Mouse (Mus musculus) gastrocnemius, adult 18-20 months (tissue): ENCODE results near the gene Eif4enif1. TPM values are rescaled to one million over a fixed set of nuclear protein-coding genes. Genes with fewer than 3 reads are reported as not detected.
"Not testable (repeated sequence)": the region's sequence is repeated elsewhere in the genome, so short reads cannot be mapped to it uniquely, and the experiment has no call there.

ENCODE experiments used
- DNase-seq: peaks from one replicate; pipeline ENCODE4 v3.0.0; 2021; ENCODE audit warnings: low spot score
- total RNA-seq, 2 experiments: library from RNA; stranded (reverse); gene quantifications; 2 replicates each; pipeline ENCODE4 v1.2.3; 2021

The Eif4enif1 gene
- total RNA-seq, 2 experiments from 2014 or later = 32.9 to 38.2 TPM

DNA sequence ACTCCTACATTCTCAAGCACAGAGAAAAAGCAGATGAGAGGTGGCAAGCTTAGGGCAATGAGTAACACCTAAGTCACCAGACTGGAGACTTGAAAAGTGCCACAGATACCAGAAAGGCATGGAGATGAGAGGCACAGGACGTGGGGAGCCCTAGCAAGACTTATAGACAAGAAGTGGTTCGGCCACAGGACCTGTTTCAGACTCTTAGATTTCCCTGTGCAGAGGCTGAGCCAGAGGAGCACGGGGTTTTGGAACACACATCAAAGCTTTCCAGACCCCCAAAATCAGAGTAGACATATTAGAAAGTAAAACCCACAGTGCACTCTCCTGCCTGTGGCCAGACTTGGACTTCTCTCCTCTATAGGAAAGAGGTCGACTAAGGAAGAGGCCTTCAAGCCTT, 20.9 kb upstream of the Eif4enif1 start:
- peak; percentile 83 for DNase-seq

- DNase-seq = not testable (repeated sequence)
Measured at GRCm38 (mm10) chr11:3181971-3182370, 20.2 kb upstream of the Eif4enif1 start.

GRCm38 (mm10) chr11:3182707-3183106, 19.5 kb upstream of the Eif4enif1 start:
- peak; percentile 40 for DNase-seq

DNA sequence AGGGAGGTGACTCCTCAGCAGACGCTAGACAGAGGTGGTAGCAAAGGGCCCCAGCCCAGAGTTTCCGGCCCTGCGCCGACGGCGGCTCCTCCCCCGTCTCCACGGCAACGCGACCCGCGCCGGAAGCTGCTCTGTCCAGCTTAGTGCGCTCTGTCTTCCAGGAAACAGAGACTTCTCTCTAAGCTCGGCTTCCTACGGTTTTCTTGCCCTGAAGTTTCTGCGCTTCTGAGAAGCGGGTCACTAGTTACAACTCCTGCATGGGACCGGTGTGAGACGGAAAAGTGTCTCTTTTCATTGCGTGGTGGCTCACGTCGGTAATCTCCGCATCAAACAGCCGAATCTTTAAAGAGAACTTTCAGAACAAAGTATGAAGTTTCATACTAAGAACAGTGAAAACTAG, 8.8 kb upstream of the Eif4enif1 start, which contains the start of gene Sfi1:
Gene Sfi1 (minus strand): TSS at position 101 of the 400 bp plus-strand sequence.
- no peak for DNase-seq

- not testable (repeated sequence) for DNase-seq
Measured at GRCm38 (mm10) chr11:3200636-3201035, 1.6 kb upstream of the Eif4enif1 start.

DNA sequence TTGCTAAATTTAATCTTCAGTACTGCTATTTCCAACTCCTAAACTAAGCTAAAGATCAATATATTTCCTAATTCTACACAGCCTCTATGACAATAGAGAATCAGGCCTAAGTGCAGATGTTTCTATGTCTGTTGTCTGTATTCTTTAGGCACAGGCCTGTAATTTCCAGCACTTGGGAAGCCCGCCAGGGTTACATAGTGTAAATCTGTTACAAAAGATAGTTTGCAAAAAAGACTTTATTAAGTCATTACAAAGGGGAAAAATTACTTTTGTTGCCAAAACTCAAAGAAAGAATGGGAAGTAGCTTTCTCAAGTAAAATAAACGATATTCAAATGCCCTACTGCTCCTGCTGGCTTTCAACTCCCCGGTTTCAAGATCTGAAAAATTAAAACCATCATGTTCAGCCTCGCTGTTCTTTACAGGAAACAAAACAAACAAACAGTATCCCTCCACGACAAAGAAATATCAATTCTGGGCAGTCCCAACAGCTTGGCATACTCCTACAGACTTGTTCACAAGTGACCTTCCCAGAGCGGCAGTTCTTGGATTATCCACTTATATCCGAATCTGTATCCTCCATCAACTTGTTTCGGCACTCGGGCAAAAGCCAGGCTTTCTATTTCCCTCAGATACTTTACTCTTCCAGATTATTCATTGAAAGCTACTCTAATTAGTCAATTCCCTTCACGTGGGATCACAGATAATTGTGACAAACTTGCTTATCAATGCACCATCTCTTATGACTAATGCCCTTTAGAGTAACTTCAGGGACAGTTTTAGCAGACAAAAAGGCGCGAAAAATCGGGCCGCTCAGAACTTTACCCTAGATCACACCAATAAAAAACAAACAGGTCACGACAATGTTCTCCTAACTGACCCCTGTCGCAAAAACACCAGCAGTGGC, 614 bp upstream of the Eif4enif1 start:
- DNase-seq = peak; percentile 5

DNA sequence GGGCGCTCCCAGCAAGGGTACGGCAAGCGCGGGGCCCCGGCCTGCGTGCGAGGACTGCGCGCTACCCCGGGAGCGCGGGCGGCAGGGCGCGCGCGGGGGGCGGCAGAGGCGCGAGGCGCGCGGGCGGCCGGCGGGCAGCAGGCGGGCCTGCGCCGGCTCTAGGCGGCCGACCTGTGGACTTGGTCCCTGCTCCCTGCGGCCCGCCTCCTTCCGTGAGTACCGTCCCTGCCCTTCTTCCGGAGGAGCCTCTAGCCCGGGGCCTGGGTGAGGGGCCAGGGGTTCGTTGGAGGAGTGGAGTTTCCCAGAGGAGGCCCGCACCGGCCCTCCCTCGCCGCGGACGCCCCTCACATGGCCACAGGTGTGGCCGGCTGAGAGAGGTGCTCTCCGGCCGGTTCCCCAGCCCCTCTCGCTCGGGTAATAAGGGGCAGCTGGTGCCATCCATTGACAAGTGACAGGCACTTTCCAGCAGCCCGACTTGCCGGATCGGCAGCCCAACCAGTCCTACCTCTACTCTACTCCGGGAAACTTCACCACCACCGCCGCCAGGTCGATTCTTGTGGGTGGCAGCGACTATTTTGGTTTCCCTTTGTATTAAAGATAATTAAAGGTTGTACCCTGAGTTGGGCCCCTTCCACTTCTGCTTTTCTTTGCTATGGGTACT, 719 bp downstream of the Eif4enif1 start:
- peak; percentile 40 for DNase-seq

- DNase-seq = no peak
Measured at GRCm38 (mm10) chr11:3203771-3204170, 1.6 kb downstream of the Eif4enif1 start.

GRCm38 (mm10) chr11:3205207-3205606, 3.0 kb downstream of the Eif4enif1 start:
- DNase-seq = no peak

- DNase-seq = no peak
Measured at GRCm38 (mm10) chr11:3206783-3207182, 4.6 kb downstream of the Eif4enif1 start.

GRCm38 (mm10) chr11:3212526-3212925, 10.3 kb downstream of the Eif4enif1 start:
- DNase-seq = no peak

GRCm38 (mm10) chr11:3223105-3223504, 20.9 kb downstream of the Eif4enif1 start:
- DNase-seq = no peak

DNA sequence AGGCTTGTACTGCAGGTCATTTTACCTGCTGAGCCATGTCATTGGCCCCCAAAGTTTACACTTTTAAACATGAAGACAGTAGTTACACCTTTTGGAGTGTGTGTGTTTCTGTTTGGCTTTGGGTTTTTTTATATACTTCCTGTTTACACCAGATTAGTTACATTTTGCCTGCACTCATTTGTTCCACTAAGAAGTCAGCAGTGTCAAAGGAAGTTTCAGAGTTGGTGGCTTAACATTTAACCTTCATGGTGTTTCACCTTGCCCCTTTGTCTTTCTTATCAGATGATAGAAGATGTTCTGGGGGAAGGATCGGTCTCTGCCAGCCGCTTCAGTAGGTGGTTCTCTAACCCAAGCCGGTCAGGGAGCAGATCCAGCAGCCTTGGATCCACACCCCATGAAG, 24.9 kb downstream of the Eif4enif1 start:
- DNase-seq = no peak

- no peak for DNase-seq
Measured at GRCm38 (mm10) chr11:3232248-3232647, 30.1 kb downstream of the Eif4enif1 start.

GRCm38 (mm10) chr11:3233704-3234103, 31.5 kb downstream of the Eif4enif1 start:
- DNase-seq = no peak

DNA sequence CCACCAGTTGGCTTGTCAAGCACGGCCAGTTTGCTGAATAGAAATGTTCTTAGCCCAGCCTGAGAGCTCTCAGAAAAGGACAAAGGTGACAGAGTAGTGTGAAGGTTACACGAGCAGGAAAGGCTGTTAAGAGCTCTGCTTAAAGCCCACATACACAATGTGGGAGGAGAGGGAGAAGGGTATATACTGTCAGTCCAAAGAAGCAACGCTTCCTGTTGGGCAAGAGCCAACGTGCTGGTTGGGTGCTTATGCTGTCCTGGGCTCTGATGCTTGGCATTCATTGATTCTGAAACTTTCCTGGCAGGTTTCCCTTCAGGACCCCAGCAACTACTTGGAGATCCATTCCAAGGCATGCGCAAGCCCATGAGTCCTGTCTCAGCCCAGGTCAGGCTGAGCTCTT, 33.1 kb downstream of the Eif4enif1 start:
- no peak for DNase-seq

DNA sequence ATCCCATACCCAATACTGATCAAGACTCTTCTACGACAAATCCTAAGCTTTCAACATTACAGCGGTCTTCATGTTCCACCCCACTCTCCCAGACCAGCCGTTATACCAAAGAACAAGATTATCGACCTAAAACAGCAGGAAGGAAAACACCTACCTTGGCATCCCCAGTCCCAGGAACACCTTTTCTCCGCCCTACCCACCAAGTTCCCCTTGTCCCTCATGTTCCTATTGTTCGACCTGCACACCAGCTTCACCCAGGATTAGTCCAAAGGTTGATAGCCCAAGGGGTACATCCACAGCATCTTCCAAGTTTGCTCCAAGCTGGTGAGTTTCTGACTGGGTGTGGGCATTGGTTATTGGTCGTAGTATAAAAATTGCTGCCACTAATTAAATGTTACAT, 40.2 kb downstream of the Eif4enif1 start:
- no peak for DNase-seq

- no peak for DNase-seq
Measured at GRCm38 (mm10) chr11:3243771-3244170, 41.6 kb downstream of the Eif4enif1 start.

- DNase-seq = peak; percentile 24
Measured at GRCm38 (mm10) chr11:3247387-3247786, 45.2 kb downstream of the Eif4enif1 start.

DNA sequence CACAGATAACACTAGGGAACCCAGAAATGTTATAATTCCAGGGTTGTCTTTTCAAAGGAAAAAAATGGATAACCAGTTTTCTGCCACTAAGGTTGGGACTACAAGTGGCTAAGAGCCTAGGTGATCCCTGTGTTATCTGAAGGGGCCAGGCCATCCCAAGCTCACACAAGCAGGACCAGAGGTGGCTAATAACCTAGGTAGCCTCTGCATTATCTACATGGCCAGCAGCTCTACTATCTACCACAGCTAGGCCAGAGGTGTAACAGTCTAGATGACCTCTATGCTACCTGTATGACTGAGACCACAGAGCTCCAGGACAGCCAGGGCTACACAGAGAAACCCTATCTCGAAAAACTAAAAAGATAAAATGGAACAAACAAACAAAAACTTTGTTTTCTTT, 57.3 kb downstream of the Eif4enif1 start:
- no peak for DNase-seq

DNA sequence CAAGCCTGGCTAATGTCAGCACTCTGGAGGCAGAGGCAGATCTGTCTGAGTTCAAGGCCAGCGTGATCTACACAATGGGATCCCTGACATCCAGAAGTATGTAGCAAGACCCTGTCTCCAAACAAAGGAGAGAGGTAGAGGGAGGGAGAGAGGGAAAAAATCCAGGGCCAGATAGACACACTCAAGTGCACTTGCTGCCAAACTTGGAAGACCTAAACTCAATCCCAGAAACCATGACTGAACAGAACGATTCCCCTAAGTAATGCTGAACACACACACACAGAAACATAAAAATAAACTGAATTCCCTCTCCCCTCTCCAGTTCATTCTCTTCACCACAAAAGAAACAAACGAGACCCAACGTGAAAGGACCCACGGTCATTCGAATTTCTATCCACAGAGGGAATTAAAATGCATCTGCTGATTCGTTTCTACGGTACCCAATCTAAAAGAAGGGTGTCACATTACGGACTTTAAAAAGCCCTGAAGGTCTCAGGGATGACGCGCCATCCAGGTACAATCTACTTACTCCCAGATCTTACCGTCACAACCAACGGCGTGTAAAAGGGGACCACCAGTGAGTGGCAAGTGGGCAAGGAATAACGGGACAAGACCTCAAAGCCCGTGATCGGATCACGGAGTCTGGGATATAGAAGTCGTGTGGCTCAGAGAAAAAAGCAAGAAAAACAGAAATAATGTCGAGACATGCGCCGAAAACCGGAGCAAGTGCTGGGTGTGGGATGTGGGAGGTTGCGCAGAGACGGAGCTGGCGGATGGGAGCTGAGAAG, 63.3 kb downstream of the Eif4enif1 start:
- DNase-seq = no peak
